Mouse (Mus musculus) ZHBTc4 (cell line): ENCODE measurements around the gene Pacrg.
A peak's percentile ranks its signal among the peaks of the same experiment; 100 is the strongest.

ENCODE experiments used
- DNase-seq: peaks from one replicate; pipeline ENCODE4 v3.0.0-alpha.2; 2011; ENCODE audit warnings: low read depth, low spot score

Pacrg gene

GRCm38 (mm10) chr17:10497781-10498420 lies 342.2 kb downstream of the Pacrg start:
- no peak for DNase-seq

GRCm38 (mm10) chr17:10496066-10496465 lies 344.0 kb downstream of the Pacrg start:
- DNase-seq: peak; percentile 35

DNA sequence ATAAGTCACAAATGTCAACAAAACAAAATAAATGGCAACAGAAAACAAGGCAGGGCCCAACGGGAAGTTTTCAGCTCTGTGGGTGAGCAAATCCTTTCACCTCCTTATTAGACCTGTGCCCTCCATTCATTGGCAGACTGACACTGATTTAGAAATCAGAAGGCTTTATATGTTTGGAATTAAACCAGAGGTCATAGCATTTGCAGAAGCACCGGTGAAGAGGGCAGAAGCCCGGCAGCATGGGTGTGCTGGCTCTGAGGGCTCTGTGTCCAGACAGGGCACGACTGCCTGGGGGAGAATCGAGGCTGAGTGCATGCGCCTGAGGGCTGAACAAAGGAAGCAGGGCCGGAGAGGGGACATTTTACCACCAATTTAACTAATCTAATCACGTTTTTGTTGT lies 344.5 kb downstream of the Pacrg start:
- no peak for DNase-seq

DNA sequence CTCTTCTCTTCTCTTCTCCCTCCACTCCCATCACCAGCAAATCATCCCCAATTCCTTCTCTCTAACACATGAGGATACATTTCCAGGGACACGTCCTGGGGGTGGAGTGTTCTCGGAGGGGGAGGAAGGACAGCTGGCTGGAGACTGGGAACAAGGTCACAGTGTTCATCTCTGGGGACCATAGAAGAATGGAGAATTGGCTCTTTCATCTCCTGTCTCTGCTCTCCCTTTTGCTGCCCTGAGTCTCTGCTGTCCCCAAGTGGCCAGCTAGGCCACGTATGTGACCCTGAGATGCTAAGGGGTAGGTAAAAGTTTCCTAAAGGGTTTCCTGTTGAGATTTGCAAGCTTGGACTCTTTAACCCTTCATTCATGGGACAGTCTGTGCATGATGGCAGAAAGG lies 347.0 kb downstream of the Pacrg start:
- no peak for DNase-seq

GRCm38 (mm10) chr17:10490374-10491169 lies 349.5 kb downstream of the Pacrg start:
- no peak for DNase-seq

- no peak for DNase-seq
Measured at GRCm38 (mm10) chr17:10488873-10489272, 351.2 kb downstream of the Pacrg start.

- no peak for DNase-seq
Measured at GRCm38 (mm10) chr17:10483945-10484546, 356.1 kb downstream of the Pacrg start.

- DNase-seq: no peak
Measured at GRCm38 (mm10) chr17:10481081-10481480, 359.0 kb downstream of the Pacrg start.

DNA sequence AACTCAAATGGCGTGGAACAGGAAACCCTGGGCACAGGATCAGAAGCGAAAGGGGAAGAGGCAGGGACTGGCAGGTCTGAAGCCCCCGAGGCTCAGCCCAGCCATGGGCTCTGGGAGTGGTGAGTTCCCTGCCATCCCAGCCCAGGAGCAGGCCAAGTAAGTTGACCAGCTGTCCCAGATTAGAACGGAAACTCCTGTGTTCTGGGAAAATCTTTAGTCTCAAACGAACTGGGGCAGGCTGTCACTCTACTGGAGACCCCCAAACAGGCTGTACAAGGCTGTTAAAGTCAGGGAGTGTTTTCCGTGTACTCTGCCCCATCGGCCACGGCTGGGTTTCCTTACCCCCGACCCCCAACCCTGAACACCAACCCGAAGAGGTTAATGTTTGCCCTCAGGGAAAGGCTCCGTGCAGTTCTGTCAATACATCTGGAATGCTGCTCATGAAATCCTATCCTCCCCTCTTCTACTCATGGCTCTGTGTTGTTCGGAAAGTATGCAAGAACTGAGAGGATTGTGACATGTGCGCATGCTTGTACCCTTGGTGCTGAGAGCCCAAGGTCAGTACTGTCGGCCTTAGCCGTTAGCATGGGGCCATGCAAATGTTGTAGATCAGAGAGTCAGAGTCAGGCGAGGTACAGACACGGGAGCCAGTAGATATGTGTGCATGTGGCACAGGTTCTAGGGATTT lies 360.9 kb downstream of the Pacrg start:
- peak; percentile 67 for DNase-seq

GRCm38 (mm10) chr17:10478377-10478776 lies 361.7 kb downstream of the Pacrg start:
- peak; percentile 45 for DNase-seq

- DNase-seq: no peak
Measured at GRCm38 (mm10) chr17:10476807-10477206, 363.3 kb downstream of the Pacrg start.

DNA sequence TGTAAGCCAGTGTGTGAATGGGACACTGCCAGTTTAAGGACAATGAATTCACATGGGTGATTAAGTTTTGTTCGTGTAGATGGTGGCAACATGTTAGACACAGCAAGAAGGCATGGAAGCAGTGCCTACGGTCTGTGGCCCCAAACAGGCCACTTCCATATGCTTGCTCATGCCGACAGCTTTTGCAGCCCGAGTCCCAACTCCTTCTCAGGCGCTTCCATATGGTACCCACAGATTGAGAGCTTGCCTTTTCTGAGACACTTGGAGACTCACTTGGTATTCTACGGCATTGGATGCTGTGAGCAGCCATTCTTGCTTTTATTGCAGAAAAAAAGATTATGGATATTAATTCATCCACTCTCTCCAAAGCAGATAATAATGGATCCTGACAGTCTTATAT lies 365.1 kb downstream of the Pacrg start:
- no peak for DNase-seq

GRCm38 (mm10) chr17:10473826-10474384 lies 366.2 kb downstream of the Pacrg start:
- DNase-seq: no peak

- no peak for DNase-seq
Measured at GRCm38 (mm10) chr17:10473175-10473574, 366.9 kb downstream of the Pacrg start.

DNA sequence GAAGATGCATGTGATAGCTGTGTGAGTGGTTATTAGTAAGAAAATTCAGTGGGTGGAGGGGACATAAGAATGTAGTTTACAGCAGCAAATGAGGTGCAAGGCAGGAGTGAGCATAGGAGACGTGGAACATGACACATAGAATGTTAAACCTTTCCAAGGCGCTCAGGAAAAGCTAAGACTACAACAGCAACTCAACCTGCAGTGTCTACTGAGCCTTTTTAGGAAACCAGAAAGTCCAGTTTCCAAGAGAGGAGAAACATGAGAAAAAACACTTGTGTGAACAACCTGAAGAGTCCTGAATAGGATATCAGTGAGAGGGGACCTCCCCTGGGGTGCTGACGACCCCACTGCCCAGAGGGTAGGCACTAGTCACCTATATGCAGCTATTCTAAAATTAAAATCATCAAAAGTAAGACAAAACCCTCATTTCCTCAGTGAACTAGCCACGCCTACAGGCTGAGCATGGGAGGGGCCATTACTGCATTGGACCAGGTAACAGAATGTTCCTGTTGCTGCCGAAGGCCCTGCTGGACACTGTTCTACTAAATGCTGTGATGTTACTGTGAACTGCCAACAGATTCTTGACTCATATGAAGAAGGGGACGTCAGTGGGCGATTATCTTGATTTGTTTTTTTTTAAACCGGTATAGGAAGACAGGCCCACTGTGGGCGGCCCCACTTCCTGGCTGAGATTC lies 370.1 kb downstream of the Pacrg start:
- DNase-seq: no peak

GRCm38 (mm10) chr17:10467102-10467501 lies 373.0 kb downstream of the Pacrg start:
- no peak for DNase-seq

DNA sequence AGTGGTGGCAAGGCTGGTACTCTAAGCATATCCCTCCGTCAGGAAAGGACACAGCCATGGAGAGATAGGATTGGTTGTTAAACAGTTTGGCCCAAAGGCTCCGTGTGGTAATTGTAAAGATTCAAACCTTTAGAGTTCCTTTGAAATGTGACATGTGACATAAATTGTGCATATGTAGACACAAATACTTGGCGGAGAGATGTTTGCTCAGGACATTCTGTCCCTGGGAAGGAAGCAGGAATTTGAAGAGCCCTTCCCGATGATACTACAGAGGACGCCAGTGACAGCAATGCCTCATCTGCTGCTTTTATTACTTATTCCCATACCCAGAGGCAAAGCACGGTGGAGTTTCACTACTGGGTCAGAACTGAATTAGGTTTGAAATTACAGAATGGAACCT lies 374.6 kb downstream of the Pacrg start:
- DNase-seq: no peak

- no peak for DNase-seq
Measured at GRCm38 (mm10) chr17:10464700-10465099, 375.4 kb downstream of the Pacrg start.

DNA sequence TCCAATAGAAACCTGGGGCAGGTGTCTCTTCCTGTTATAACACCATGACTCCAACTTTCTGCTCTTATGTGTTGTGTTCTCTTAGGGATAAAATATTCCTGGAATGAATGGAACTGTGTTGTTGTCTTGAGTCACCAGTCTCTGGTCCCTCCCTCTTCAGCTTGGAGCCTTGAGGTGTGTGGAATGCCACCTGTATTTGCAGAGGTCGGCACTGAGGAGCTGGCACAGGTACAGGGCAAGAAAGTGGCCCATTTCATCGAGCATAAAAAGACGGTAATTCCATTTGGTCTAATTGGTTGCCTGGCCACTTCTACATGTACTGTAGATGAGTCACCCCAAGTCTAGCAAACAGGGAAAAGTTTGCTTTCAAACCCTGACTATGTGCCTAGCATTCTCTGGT lies 376.5 kb downstream of the Pacrg start:
- no peak for DNase-seq

DNA sequence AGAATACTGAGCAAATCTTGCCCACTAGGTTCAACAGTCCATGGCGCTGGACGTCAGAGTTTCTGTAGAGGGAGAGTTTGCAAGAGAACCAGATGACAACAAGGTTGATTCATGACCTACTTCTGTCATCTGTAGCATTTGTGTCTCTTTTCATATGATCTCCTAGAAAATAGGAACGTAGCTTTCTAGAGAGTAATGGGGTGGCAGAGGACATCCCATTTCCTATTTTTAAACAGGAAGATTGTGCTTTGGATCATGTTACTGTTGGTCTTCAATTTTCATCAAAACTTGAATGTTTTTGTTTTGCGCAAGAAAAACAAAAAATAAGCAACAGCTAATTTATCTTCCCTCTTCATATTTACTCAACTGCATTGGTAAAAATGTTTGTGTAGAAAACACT lies 379.2 kb downstream of the Pacrg start:
- DNase-seq: no peak

DNA sequence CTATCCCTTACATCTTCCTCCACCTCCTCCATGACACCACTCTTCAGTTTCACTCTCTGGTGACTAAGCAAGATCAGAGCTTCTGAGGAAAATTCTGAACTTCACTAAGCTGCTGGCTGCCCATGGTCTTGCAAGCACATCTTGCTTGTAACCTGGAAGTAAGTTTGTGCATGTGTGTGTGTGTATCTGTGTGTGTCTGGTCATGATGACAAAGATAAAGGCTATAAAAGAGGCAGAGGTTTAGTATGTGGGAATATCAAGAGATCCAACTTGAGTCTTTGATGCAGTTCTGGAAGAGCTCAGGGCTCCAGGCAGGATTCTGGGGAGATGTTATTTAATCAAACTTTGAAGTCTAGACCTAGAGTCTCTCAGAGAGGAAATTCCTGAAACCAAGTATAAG lies 381.4 kb downstream of the Pacrg start:
- no peak for DNase-seq
